Mouse (Mus musculus) spleen, postnatal 36 days (tissue): ENCODE measurements around the gene Srek1ip1.

Source experiments
- DNase-seq, 2 experiments: peaks; one replicate each; pipeline ENCODE4 v3.0.0; 2022; ENCODE audit warnings: low spot score in 2 of 2, mixed read lengths in 1 of 2

Srek1ip1 gene

DNA sequence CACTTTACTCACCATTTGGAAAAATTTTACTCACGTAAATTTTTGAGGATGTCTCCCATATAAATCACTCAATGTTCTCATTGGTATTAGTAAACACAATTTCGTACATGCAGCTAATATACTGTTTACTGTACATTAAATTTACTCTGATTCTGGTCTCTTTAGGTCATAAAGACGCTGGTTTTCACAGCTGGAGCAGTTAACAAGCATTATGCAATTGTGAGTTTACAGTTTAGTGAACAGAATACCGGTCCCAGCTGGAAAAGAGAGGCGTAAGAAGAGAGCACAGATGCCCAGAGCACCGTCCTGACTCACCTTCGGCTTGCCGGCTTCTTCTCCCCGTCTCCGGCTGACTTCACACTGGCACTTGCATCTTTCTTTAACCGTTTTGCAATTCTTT lies at the start of gene Srek1ip1:
Gene Srek1ip1 (plus strand): TSS at position 301 of the 400 bp plus-strand sequence.
- DNase-seq = no peak

DNA sequence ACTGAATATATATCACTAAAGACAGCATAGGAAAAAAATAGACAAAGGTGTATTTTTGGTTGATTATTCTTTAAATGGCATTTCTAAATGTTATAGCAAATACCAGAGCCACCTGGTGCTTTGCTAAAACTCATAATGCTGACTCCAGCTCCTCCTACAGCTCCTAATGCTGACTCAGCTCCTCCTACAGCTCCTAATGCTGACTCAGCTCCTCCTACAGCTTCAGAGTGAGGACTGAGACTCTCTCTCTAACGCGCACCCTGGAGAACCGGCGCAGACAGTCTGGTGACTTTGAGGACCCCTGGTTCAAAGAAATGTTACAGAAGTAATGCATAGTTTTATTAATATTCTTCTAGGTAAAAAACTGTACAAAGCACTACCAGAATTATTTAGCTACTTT lies 49.4 kb upstream of the Srek1ip1 start:
- DNase-seq = no peak

DNA sequence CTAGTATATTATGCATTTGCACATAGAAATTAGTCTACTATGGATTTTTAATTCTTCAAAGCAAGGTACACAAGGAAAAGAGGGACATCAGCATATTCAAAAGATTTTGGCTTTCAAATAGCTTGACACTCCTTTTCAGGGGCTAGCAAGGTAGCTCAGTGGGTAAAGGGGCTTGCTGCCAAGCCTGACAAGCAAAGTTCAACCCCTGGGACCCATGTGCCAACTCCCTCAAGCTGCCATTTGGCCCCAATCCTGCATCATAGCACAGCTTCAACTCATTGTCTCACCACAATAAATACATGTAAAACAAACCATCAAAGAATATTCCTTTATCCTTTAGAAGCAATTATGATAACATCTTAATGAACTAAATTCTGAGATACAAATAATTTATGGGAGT lies 45.3 kb upstream of the Srek1ip1 start:
- DNase-seq = no peak

DNA sequence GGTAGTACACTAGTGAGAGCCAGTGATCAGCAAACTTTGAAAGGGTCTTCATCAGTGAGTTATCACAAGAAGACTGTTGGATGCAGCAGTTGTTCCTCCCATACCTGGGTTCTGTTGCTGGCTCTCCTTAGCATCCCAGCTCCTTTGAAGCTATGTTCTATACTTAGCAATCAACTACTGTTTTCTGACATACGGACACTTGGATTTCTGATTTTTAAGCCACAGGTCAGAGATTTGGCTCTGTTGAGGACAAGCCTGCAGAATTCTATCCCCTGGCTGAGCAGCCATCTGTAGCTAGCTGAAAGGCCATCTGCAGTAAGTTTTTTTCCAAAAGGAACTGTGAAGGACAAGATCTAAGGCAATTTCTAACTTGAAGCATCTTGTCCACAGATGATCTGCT lies 32.9 kb upstream of the Srek1ip1 start:
- DNase-seq = no peak

DNA sequence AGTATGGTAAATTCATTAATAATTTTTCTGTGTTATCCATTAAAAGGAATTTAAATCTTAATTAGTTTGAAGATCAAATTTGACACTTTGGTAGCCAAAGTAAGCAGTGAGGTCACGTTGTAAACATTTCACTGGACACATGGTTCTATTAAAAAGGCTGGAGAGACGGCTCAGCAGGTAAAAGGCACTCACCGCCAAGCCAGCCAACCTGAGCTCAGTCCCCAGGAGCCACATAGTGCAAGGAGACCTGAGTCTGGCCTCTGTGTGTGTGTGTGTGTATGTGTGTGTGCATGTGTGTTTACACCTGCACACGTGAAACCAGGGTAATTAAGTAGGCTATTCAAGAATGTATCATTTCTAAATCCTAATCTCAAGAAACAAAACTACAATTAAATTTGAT lies 29.9 kb upstream of the Srek1ip1 start:
- DNase-seq = no peak

DNA sequence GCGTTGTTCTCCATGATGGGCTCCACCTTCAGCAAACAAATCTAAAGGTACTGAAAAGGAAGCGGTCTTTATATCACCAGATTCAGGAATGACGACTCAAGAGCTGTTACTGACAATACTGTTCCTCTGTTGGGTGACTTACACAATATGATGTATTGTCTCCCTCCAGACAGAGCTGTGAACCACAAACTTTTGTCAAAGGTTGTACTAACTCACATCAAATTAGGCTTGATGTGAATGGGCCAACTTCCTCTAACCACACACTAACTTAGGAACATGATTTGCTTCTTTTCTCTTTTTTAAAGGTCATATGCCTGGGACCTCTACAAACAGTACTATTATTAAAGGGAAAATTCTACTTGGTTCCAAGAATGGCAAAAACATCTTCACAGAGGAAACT lies 29.1 kb upstream of the Srek1ip1 start:
- DNase-seq = no peak

DNA sequence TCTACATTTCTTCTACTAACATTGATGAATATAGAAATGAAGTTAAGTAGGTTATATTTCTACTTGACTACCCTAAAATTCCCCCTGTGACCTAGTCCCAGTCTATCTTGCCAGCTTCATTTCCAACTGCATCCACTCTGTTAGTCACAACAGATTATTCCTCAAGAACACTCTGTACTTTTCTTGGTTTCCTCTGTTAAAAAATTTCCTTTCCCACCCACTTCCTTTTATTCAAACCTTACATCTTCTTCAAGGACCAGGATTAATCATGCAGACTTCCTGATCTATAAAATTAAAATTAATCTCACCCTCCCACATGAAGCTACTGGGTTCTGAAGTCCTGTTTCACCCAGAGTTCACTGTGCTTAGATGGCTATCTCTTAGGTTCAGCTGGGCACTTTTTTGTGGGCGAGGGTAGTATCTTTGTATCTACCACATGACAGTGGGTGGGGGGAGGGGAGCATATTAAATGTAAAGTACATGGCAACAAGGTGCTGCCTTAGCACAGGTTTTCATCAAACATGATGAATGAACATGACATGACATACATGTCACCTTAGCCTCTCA lies 13.1 kb upstream of the Srek1ip1 start:
- DNase-seq = no peak

DNA sequence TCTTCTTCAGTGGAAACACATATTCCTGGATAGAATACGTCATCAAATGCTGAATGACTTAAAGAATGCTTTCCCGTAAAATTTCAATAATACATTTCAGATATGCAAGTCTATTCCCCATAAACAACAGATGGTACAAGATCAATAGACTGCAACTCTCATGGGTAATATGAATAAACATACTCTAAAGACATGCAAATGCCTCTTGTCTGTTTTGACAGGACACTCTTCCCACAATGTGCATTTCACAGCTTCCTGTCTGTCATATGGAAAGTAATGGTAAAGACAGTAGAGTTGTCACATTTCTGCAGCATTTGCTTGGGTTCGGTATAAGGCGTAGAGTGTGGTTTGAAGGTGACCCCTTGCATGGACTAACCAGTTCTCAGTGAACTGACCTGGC lies 5.0 kb upstream of the Srek1ip1 start:
- DNase-seq = no peak

DNA sequence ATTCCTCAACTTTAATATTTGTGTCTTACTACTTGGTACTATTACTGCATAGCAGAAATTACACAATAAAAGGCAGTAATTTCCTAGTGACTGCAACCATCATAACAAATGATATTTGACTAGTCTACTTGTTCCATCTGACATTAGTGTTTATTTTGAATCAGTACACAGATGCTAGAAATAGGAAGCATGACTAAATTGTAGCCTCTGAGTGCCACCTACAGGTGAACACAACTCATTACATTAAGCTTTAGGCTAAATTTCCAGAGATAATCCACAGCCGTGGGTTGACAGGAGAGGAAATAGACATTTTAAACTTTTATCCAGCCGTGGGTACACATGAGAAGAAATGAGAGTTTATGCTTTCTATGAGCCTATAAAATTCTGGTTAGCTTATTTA lies 2.6 kb upstream of the Srek1ip1 start:
- DNase-seq = peak; percentile 3 to 25

DNA sequence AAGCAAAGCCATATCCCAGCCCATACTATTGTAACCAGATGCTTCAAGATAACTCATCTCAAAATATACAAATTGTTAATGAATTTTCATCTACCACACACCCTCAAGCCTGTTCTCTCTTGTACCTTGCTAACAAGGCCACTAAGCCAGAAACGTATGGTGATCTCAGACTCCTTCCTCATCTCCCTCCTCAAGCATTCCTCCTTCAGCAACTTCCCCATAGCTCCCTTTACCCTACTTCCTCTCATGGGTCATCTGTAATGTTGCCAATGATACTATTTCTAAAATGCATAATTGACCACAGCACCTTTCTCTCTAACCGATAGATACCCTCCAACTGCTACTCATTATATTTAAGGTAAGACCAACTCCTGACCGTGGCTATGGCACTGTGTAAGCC lies 2.1 kb downstream of the Srek1ip1 start:
- DNase-seq = no peak

DNA sequence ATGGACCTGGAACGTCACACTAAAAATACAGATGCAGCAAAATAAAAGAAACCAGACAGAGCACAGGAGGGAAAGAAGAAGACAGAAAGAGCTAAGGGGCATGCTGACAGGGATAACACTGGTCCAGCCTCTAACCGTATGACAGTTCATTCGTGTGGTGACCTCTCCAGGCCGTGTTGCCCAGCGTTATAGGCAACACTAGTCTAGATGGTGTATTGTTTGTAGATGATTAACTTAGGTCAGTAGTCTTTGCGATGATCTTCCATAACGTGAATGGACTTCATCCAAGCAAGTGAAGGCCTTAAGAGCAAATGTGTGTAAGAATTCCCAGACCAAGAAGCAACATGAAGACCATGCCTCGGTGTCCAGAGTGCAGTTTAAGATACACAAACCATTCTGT lies 6.8 kb downstream of the Srek1ip1 start:
- no peak for DNase-seq

DNA sequence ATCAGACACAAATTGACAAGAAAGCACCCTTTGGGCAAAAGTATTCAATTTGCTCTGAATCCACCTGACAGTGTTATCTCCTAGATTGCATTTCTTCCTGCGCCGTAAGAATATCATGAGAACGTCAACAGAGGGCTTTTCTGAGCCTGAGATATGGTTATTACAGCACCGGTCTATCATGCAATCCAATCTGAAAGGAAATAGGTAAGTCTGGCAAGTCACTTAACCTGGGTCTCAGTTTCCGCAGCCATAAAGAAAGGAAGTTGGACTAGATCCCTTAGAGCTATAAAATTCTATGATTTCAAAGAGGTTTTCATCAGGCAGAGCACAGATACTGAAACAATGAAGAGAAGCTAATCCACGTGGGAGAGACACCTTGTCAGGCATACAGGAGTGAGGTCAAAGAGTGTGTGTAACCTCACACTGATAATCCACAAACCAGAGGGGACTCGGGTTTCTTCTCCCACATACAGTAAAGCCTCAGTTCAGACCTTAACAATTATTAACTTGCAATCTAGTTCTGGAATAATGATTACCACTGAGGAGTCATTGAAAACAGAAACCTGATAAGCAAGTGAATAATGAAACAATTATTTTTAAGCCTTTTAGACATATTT lies 7.4 kb downstream of the Srek1ip1 start:
- no peak for DNase-seq

DNA sequence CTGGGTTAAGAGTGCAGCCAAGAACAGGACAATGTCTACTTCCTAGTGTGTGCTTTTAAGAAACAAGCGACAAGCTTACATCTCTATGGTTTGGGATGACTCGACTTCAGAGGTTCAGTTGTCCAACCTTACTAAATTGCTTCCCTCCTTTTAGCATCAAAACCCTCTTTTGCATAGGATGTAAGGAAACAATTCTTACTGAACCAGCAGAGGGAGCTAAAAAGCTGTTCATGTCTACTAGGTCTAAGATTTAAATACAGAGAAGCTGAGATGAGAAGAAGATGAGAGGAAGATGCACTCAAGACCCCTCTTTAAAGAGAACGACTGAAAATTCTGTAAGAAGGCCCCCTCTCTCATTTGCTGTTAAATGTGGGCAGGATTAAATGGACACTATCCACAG lies 13.4 kb downstream of the Srek1ip1 start:
- DNase-seq = peak in 1 of 2 experiments; percentile 10

DNA sequence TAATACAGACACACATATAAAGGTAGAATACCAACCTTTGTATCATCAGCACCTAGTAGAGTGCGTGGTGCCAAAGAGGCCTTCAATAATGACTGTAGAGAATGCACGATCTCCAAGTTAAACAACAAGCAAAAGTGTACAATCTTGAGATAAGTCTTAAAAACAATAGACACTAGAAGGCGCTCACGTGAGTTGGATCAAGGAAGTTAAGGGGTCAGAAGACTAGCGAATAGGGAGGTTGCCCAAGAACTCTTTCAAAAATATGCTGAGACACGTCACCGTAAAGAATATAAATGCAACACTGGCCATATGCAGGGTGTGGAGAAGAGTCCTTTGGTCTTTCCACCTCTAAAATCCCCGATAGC lies 24.0 kb downstream of the Srek1ip1 start:
- DNase-seq = peak; percentile 8 to 31

DNA sequence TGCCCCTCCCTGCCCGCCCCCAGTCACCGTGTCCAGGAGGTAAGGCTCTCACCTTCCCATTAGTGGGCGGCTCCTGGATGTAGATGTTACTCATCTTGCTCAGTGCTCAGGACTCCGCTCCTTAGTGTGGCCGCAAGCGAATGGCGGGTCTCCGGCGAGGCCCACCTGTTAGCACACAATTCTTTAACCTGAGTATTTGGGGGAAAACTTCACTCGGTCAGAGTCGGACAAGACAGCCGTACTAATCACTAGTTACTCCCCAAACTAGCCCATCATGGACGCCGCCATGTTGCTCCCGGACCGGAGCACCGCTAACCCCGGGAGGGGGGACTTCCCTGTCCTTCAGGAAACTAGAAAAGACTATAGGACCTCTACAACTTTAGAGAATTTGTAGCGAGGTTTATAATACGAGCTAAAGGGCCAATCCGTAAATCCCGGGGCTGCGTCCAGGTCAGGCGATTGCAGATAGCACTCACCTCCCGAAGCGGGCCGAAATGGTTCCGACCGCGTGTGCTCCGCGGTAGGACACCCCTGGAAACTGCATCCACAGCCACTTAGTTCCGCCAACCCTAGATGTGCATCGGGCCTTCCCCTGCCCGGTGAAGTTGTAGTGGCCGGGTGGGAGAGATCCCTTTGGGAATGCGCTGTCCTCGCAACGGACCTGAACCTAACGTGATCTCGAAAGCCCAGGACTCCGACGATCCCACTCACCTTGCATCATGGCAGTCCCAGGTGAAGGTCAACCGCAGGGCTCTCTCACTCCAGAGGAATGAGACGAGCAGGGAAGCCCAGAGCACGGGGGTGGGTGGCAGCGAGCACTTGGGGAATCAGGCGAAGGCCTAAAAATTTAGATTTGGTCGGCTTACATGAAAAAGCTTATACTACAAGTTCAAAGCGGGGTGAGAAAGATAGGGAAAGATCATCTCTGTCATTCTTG lies 24.6 kb downstream of the Srek1ip1 start, which contains the start of gene Cwc27:
Gene Cwc27 (minus strand): TSS at position 508 of the 937 bp plus-strand sequence.
- peak; percentile 71 to 77 for DNase-seq

DNA sequence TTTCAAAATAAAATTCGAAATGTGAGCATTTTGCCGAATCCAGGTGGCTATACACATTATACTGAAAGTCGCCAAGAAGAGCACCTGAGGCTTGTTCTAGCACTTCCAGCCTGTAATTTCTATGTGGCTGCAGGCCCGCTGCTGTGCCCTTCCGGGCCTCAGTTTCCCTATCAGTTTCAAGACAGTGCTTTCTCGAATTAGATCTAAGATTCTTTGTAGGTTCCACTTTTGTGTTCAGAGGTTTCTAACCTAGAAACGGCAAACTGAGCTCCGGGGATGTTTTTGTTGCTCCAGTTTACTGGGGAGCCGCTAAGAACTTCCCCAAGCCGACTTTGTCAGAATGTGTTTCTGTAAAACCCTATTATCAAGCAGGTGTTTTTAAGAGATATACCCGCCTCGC lies 25.4 kb downstream of the Srek1ip1 start:
- peak in 1 of 2 experiments; percentile 2 for DNase-seq

DNA sequence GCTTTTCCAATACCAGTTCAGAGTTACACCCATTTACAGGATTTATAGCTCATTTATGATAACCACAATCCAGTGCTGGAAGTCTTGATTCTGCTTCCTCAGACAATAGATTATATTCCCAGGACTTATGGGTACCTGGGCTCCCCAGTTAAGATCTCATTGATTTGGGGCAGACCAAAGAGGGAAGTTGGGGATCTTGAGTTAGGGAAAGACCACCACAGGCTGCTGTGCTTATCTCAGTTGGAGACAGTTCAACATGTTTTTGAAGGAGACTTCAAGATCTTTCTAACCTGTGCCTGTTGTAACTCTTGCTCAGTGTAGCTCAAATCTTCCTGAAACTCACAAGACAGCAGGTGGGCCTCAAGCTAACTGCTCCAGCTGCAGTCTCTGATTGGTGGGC lies 28.9 kb downstream of the Srek1ip1 start:
- DNase-seq = no peak

DNA sequence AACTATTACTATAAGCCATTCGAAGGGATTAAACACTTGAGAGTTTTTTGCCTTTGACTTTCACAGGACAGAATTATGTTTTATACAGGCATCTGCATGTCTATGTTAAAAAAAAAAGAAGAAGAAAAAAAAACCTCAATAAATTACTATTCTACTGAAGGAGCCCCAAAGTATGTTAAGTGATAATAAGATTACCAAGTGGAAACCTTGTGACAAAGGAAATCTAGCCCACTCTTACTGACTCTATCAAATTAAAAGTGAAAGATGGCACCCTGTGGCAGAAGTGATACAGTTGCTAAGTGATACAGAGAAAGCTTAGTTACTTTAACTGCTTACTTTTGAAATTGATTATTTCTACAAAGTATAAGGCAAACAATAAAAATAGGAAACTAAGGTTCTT lies 29.6 kb downstream of the Srek1ip1 start:
- DNase-seq = no peak

DNA sequence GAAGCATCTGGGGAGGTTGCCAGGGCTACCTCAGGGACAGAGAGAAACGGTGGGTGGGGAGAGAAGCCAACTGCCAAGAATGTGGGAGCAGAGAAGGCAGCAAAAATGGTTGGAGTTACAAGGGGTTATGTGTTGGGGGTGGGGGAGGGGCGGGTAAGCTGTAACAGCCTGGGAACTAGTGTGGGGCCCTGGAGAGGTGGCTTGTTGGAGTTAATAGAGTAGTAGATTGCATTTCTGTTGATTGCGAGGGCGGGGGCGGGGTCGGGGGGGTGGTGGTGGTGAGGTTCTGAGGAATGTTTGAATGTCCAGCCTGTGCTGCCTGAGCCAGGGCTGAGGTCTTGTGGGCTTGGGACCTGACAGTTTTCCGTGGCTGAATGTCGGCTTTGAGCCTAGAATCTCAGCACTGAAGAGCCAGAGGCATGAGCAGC lies 30.1 kb downstream of the Srek1ip1 start:
- no peak for DNase-seq

DNA sequence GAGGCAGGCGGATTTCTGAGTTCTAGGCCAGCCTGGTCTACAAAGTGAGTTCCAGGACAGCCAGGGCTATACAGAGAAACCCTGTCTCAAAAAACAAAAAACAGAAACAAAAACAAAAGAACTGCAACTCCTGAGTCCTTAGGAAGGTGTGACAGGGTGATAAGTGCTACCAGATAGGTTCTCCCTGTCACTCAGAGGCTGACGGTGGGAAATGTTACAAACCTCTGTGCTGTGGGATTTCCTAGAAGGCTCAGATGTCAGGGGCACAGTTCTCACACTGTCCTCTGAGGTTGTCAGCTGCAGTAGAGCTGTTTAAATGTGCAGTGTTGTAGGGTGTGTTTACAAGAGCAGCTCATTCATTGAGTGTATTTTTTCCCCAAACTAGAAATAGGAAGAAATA lies 33.2 kb downstream of the Srek1ip1 start:
- DNase-seq = no peak

DNA sequence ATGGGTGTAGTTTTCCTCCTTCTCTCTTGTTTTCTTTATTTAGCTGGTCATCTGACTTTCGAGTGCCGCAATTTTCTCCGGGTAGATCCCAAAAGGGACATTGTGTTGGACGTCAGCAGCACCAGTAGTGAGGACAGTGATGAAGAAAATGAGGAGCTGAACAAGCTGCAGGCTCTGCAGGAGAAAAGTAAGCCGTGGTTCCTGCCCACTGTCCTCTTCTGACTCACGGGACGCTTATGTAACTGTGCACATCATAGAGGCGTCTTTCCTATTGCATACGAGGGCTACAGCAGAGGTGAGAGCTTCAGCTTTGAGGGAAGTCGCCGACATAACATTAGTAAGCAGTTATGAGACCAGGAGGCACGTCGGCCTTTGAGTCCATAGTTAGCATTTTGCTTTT lies 40.5 kb downstream of the Srek1ip1 start:
- no peak for DNase-seq

DNA sequence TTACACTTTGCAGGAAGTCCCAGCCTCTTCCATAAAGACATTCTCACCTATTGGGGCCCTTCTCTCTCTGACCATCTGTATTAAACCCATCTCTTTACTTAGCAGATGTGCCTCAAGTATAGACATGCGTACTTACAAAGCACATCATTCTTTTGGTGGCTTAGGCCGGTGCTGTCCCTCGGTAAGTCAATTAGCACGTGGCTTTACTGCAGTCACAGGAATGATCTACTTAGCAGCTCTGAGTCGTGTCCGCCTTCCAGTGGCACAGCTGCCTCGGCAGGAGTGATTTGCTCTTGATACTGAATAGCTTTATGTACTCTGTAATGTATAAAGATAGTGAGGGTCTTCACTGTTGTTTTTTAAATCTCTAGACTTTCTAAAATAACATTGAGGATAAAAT lies 45.3 kb downstream of the Srek1ip1 start:
- DNase-seq = no peak

DNA sequence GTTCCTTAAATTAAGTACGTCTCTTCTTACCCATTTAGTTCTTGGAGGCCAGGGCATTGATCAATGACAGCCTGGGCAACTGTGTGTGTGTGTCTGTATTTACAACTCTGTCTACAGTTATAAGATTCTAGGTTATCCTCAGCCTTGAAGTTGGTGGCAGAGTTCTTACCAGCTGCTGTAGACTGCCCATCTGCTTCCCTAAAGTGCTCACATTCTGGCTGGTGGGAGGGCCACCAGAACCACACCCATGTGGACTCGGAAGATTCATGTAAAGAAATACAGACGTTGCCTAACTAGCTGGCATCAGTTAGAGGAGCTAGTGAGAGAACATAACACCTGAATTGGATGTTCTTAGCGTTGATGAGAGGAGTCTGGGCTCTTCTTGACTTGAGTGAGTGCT lies 49.7 kb downstream of the Srek1ip1 start:
- no peak for DNase-seq
